Mouse (Mus musculus): ENCODE measurements around the gene Myo6. TPM values are rescaled to one million over a fixed set of nuclear protein-coding genes. Genes with fewer than 3 reads are reported as not detected.

Myo6 gene
- polyA plus RNA-seq, 1 experiment from 2014 or later: 8.3 TPM

DNA sequence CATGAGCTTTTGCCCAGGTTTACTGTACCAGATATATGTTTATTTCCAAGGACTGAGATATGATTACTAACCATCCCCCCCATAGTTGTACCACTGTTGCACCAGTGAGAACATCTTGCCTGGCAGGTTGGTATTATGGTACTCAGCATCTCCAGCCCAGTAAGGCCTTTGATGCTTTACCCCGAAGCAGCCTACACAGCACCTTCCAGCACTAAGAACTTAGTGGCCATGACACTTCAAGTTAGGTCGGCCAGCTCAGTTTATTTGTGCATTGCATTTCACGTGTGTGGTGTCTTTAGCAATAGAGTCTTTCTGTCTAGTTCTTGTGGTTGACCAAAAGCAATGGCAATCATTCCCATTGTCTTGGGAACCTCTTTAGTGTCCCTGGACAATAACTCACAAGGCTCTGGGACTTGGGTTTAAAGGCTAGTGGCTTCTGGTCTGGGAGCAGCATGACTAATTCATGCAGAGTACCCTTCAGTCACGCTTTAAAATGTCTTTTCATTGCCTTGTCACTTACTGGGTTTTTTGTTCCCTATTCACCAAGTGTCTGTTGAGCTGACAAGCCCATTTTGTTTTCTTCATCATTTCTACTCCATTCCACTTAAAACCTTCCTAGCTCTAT is 69.1 kb downstream of the Myo6 start:
- Histone ChIP-seq H3K4me2 (ENCODE audit: low read depth, severe bottlenecking) (no peak overlapping the region), H3K27me3 (ENCODE audit: control insufficient read depth, insufficient read depth, low read length) (no peaks in the 10 kb centered on the region), H3K27ac (replicated peaks; ENCODE audit: low read depth, low read length) (no peak overlapping the region), H3K9ac (ENCODE audit: low read length) (no peak overlapping the region), H3K4me1 (ENCODE audit: control insufficient read depth, insufficient read depth, low read length) (no peaks in the 10 kb centered on the region), H3K4me3 (ENCODE audit: low read depth, low read length) (no peak overlapping the region), H3K36me3 (ENCODE audit: control insufficient read depth, insufficient read depth, low read length) (no peaks in the 10 kb centered on the region), H3K9me3 (ENCODE audit: control insufficient read depth, low read length) (no peaks in the 10 kb centered on the region)
- no peak for DNase-seq (ENCODE audit: low spot score)
- no peak for ATAC-seq (ENCODE audit: insufficient number of reproducible peaks, low FRiP score, low TSS enrichment, low read depth)
- 78% methylated on average over 4 of the region's 4 CpGs for WGBS

DNA sequence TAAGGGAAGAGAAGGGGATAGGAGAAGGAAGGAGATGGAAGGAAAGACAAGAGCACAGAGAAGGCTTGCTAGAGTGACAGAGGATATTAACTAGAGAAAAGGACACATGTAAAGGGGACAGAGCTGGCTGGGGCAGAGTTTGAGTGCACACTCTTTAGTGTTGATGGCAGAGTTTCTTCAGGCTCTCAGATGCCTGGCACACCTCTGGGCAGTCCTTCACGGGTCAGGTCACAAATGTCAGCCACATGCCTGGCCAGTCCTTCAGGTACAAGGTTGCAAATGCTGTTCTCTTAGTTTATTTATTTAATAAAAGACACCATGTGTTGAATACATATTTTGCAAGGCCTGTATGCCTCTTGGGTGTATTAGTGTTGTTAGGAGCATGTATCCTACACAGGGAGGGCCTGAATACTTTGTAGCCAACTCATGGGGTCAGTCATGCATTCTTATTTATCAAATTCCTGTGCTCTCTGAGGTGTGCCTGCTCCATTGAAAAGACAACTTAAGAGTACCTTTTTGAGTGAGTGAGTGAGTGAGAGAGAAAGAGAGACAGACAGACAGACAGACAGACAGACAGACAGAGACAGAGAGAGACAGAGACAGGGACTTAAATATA is 72.5 kb downstream of the Myo6 start:
- H3K9me3 ChIP-seq (ENCODE audit: control insufficient read depth, low read length): no peaks in the 10 kb centered on the region
- H3K9ac ChIP-seq (ENCODE audit: low read length): no peak overlapping the region
- no peaks in the 10 kb centered on the region for H3K4me1 ChIP-seq (ENCODE audit: control insufficient read depth, insufficient read depth, low read length)
- WGBS: 53% methylated on average over 1 of the region's 1 CpGs
- no peak overlapping the region for H3K27ac ChIP-seq (replicated peaks; ENCODE audit: low read depth, low read length)
- no peaks in the 10 kb centered on the region for H3K36me3 ChIP-seq (ENCODE audit: control insufficient read depth, insufficient read depth, low read length)
- DNase-seq (ENCODE audit: low spot score) (no peak), ATAC-seq (ENCODE audit: insufficient number of reproducible peaks, low FRiP score, low TSS enrichment, low read depth) (no peak)
- no peak overlapping the region for H3K4me3 ChIP-seq (ENCODE audit: low read depth, low read length)
- no peak overlapping the region for H3K4me2 ChIP-seq (ENCODE audit: low read depth, severe bottlenecking)
- H3K27me3 ChIP-seq (ENCODE audit: control insufficient read depth, insufficient read depth, low read length): no peaks in the 10 kb centered on the region

DNA sequence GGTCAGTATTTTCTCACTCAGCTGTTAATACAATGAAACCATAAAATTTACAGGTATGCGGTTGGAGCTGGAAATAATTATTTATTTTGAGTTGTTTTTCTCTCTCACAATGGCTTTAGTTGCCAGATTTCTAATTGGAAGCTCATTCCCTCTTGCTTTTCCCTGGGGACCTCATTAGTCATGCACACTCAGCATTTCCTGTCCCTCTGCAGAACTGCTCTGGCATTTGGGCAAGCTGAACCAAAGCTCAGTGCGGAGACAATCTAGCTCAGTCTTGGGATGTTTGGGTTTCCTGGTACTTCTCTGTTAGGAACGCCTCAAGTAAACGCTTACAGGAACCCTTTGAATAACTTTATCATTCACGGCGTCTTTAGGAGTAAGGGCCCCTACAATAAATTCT is 76.9 kb downstream of the Myo6 start:
- no peaks in the 10 kb centered on the region for H3K36me3 ChIP-seq (ENCODE audit: control insufficient read depth, insufficient read depth, low read length)
- DNase-seq (ENCODE audit: low spot score) (no peak), ATAC-seq (ENCODE audit: insufficient number of reproducible peaks, low FRiP score, low TSS enrichment, low read depth) (no peak; the same call in 1 of the 2 replicates)
- no peak overlapping the region for H3K4me3 ChIP-seq (ENCODE audit: low read depth, low read length)
- 0 out of 2 replicates have a peak overlapping the region, but pooled peaks have one; percentile 2 for H3K27ac ChIP-seq (replicated peaks; ENCODE audit: low read depth, low read length)
- no peaks in the 10 kb centered on the region for H3K27me3 ChIP-seq (ENCODE audit: control insufficient read depth, insufficient read depth, low read length)
- H3K9ac ChIP-seq (ENCODE audit: low read length): no peak overlapping the region
- H3K4me2 ChIP-seq (ENCODE audit: low read depth, severe bottlenecking): no peak overlapping the region
- WGBS: 55% methylated on average over 6 of the region's 6 CpGs
- H3K9me3 ChIP-seq (ENCODE audit: control insufficient read depth, low read length): no peaks in the 10 kb centered on the region
- no peaks in the 10 kb centered on the region for H3K4me1 ChIP-seq (ENCODE audit: control insufficient read depth, insufficient read depth, low read length)

DNA sequence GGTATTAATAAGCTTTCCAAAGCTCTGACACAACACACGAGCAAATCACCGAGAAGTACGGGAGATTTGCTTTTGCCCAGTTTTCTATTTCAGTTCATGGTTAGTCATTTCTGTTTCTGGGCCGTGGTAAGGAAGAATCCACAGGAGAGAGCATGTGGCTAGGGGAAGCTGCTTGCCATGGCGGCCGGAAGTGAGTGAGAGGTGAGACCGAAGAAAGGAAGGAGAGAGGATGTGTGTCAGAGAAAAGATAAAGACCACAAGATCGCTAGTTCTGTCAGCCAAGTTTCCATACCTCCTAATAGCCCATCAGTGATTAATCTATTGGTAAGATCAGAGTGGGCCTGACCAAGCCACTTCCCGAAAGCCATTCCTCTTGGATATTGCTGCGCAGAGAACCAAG is 87.3 kb downstream of the Myo6 start:
- WGBS: 89% methylated on average over 10 of the region's 10 CpGs
- Histone ChIP-seq H3K9ac (ENCODE audit: low read length) (no peak overlapping the region), H3K4me1 (ENCODE audit: control insufficient read depth, insufficient read depth, low read length) (no peaks in the 10 kb centered on the region), H3K36me3 (ENCODE audit: control insufficient read depth, insufficient read depth, low read length) (no peaks in the 10 kb centered on the region), H3K27me3 (ENCODE audit: control insufficient read depth, insufficient read depth, low read length) (no peaks in the 10 kb centered on the region), H3K27ac (replicated peaks; ENCODE audit: low read depth, low read length) (no peak overlapping the region), H3K9me3 (ENCODE audit: control insufficient read depth, low read length) (no peaks in the 10 kb centered on the region), H3K4me2 (ENCODE audit: low read depth, severe bottlenecking) (no peak overlapping the region), H3K4me3 (ENCODE audit: low read depth, low read length) (no peak overlapping the region)
- ATAC-seq (ENCODE audit: insufficient number of reproducible peaks, low FRiP score, low TSS enrichment, low read depth) (no peak), DNase-seq (ENCODE audit: low spot score) (no peak)

DNA sequence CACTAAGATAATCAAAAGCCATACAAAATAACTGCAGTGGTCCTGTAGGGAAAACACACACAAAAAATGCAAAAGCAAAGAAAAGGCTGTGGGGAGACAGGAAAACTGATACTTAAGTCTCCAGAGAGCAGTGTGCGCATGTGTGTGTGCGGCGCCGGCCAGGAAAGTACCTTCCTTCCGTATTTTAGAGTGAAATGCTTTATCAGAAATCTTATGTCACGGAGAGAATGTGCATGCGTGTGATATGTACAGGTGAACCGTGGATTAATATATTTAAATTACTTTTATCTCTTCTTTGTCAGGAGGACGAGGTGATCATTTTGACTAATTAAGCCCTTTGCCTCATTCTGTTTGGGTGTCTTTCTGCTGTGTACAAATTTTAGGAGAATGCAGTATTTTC is 88.4 kb downstream of the Myo6 start:
- Histone ChIP-seq H3K4me1 (ENCODE audit: control insufficient read depth, insufficient read depth, low read length) (no peaks in the 10 kb centered on the region), H3K9ac (ENCODE audit: low read length) (no peak overlapping the region), H3K4me3 (ENCODE audit: low read depth, low read length) (no peak overlapping the region), H3K27me3 (ENCODE audit: control insufficient read depth, insufficient read depth, low read length) (no peaks in the 10 kb centered on the region), H3K4me2 (ENCODE audit: low read depth, severe bottlenecking) (no peak overlapping the region), H3K27ac (replicated peaks; ENCODE audit: low read depth, low read length) (no peak overlapping the region), H3K9me3 (ENCODE audit: control insufficient read depth, low read length) (no peaks in the 10 kb centered on the region), H3K36me3 (ENCODE audit: control insufficient read depth, insufficient read depth, low read length) (no peaks in the 10 kb centered on the region)
- DNase-seq (ENCODE audit: low spot score) (no peak), ATAC-seq (ENCODE audit: insufficient number of reproducible peaks, low FRiP score, low TSS enrichment, low read depth) (no peak)
- 91% methylated on average over 9 of the region's 9 CpGs for WGBS

DNA sequence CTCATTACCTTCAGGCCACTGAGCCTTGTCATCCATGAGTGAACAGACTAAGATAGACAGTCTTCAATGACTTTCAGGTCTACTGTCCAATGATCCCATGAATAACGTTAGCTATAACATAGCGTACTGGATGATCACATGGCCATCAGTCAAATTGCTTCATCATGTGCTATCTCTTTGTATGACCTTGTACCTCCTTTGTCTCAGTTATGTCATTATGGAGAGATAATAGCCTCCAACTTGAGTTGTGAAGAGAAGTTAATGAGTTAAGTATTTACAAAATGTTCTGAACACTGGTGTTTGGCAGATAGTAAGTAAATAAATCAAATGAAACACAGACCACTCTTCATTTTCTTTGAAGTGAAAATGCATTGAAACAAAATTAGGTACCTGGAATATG is 91.7 kb downstream of the Myo6 start:
- Histone ChIP-seq H3K4me2 (ENCODE audit: low read depth, severe bottlenecking) (no peak overlapping the region), H3K27me3 (ENCODE audit: control insufficient read depth, insufficient read depth, low read length) (no peaks in the 10 kb centered on the region), H3K4me3 (ENCODE audit: low read depth, low read length) (no peak overlapping the region), H3K9me3 (ENCODE audit: control insufficient read depth, low read length) (no peaks in the 10 kb centered on the region), H3K27ac (replicated peaks; ENCODE audit: low read depth, low read length) (no peak overlapping the region), H3K9ac (ENCODE audit: low read length) (no peak overlapping the region), H3K4me1 (ENCODE audit: control insufficient read depth, insufficient read depth, low read length) (no peaks in the 10 kb centered on the region), H3K36me3 (ENCODE audit: control insufficient read depth, insufficient read depth, low read length) (no peaks in the 10 kb centered on the region)
- 93% methylated on average over 2 of the region's 2 CpGs for WGBS
- ATAC-seq (ENCODE audit: insufficient number of reproducible peaks, low FRiP score, low TSS enrichment, low read depth) (no peak), DNase-seq (ENCODE audit: low spot score) (no peak)

DNA sequence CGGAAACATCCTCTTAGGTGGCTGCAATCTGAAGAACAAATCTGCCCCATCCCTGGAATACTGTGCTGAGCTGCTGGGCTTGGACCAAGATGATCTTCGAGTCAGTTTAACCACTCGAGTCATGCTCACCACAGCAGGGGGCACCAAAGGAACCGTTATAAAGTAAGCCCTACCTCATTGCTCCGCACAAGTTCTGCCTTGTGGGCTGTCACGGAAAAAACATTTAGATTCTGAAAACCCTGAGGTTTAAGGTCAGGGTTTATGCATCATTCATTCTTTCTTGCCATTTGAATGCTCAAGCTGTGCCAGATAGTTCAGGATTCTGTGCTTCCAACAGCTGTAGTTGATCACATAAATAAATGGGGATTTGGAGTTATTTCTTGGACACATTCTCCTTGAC is 93.6 kb downstream of the Myo6 start:
- H3K4me2 ChIP-seq (ENCODE audit: low read depth, severe bottlenecking): no peak overlapping the region
- WGBS: 46% methylated on average over 6 of the region's 6 CpGs
- H3K4me3 ChIP-seq (ENCODE audit: low read depth, low read length): no peak overlapping the region
- no peaks in the 10 kb centered on the region; the same call in none of the 2 replicates for H3K4me1 ChIP-seq (ENCODE audit: control insufficient read depth, insufficient read depth, low read length)
- H3K9ac ChIP-seq (ENCODE audit: low read length): no peak overlapping the region
- DNase-seq (ENCODE audit: low spot score): peak; percentile 37
- H3K27ac ChIP-seq (replicated peaks; ENCODE audit: low read depth, low read length): no peak overlapping the region
- H3K9me3 ChIP-seq (ENCODE audit: control insufficient read depth, low read length): no peaks in the 10 kb centered on the region
- no peaks in the 10 kb centered on the region for H3K36me3 ChIP-seq (ENCODE audit: control insufficient read depth, insufficient read depth, low read length)
- H3K27me3 ChIP-seq (ENCODE audit: control insufficient read depth, insufficient read depth, low read length): no peaks in the 10 kb centered on the region
- ATAC-seq (ENCODE audit: insufficient number of reproducible peaks, low FRiP score, low TSS enrichment, low read depth): no peak

DNA sequence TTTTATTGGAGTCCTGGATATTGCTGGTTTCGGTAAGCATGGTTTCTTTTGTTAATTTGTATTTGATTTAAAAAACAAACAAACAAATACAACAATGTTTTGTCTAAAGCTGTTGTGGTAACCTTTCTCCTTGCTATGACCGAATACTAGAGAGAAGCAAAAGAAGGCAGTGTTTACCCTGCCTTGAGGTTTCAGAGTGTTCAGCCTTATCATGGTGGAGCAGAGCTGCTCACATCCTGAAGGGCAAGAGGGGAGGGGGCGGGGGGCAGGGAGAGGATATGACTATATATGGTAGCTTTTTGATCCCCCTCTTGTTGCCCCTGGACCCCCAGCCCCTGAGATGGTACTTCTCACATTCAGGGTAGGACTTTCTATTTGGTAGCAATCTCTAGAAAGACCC is 96.1 kb downstream of the Myo6 start:
- no peaks in the 10 kb centered on the region; the same call in none of the 2 replicates for H3K4me1 ChIP-seq (ENCODE audit: control insufficient read depth, insufficient read depth, low read length)
- no peak for ATAC-seq (ENCODE audit: insufficient number of reproducible peaks, low FRiP score, low TSS enrichment, low read depth)
- DNase-seq (ENCODE audit: low spot score): no peak
- H3K9me3 ChIP-seq (ENCODE audit: control insufficient read depth, low read length): no peaks in the 10 kb centered on the region
- no peak overlapping the region for H3K4me3 ChIP-seq (ENCODE audit: low read depth, low read length)
- 81% methylated on average over 3 of the region's 3 CpGs for WGBS
- H3K9ac ChIP-seq (ENCODE audit: low read length): no peak overlapping the region
- no peaks in the 10 kb centered on the region for H3K27me3 ChIP-seq (ENCODE audit: control insufficient read depth, insufficient read depth, low read length)
- H3K27ac ChIP-seq (replicated peaks; ENCODE audit: low read depth, low read length): no peak overlapping the region
- no peak overlapping the region for H3K4me2 ChIP-seq (ENCODE audit: low read depth, severe bottlenecking)
- no peaks in the 10 kb centered on the region for H3K36me3 ChIP-seq (ENCODE audit: control insufficient read depth, insufficient read depth, low read length)
